Mouse (Mus musculus) intestine, embryonic 16.5 days (tissue): Measurements from ENCODE around the gene Ate1. TPM values are rescaled to one million over a fixed set of nuclear protein-coding genes. Genes with fewer than 3 reads are reported as not detected.

ENCODE experiments used
- ATAC-seq: fragments of 200-750 bp; cut with Nextera tagmentation; 2 replicates; pipeline ENCODE4 v1.8.0; 2017; ENCODE audit warnings: moderate TSS enrichment, moderate library complexity
- H3K27ac ChIP-seq: fragments of 300-500 bp; sonication (generic); 2 replicates; pipeline ENCODE4 v1.5.1; 2014; ENCODE audit warnings: mild to moderate bottlenecking, low read length
- H3K27me3 ChIP-seq: fragments of 300-500 bp; sonication (generic); replicated peaks from 2 replicates; pipeline ENCODE4 v1.6.1; 2014; ENCODE audit warnings: low read length, control low read depth, mixed read lengths; ENCODE audit not compliant: control insufficient read depth, insufficient read depth
- H3K36me3 ChIP-seq: fragments of 300-500 bp; sonication (generic); 2 replicates; pipeline ENCODE4 v1.6.1; 2014; ENCODE audit warnings: low read length, control low read depth; ENCODE audit not compliant: control insufficient read depth, insufficient read depth
- H3K4me1 ChIP-seq: fragments of 300-500 bp; sonication (generic); 2 replicates; pipeline ENCODE4 v1.6.1; 2014; ENCODE audit warnings: low read length, control low read depth, mixed read lengths; ENCODE audit not compliant: control insufficient read depth, insufficient read depth
- H3K4me2 ChIP-seq: fragments of 300-500 bp; sonication (generic); 2 replicates; pipeline ENCODE4 v1.6.1; 2014; ENCODE audit warnings: low read depth, low read length, control low read depth
- H3K4me3 ChIP-seq: fragments of 300-500 bp; sonication (generic); 2 replicates; pipeline ENCODE4 v1.5.1; 2014; ENCODE audit warnings: mild to moderate bottlenecking, low read length
- H3K9ac ChIP-seq: fragments of 300-500 bp; sonication (generic); 2 replicates; pipeline ENCODE4 v1.6.1; 2014; ENCODE audit warnings: low read depth, low read length
- H3K9me3 ChIP-seq: fragments of 300-500 bp; sonication (generic); 2 replicates; pipeline ENCODE4 v1.6.1; 2016; ENCODE audit warnings: low read length, control low read depth; ENCODE audit not compliant: control insufficient read depth
- WGBS: fragments of 180-500 bp; shearing (Covaris S2); extraction: QIAGEN DNeasy Blood & Tissue Kit; methylation state at CpG from one replicate; pipeline ENCODE4 v1.1.7; 2014; 5-methylcytosine and 5-hydroxymethylcytosine counted together
- polyA plus RNA-seq: library from polyadenylated mRNA; unstranded; fragments of >200 nt; fragmentation: Nextera tagmentation; extraction: Ambion mirVana; gene quantifications from 2 replicates; pipeline ENCODE4 v1.2.1, GENCODE M21; 2015

Gene Ate1
- polyA plus RNA-seq, 1 experiment from 2014 or later, result 46.1 TPM

GRCm38 (mm10) chr7:130386308-130386707 lies 133.9 kb downstream of the Ate1 start:
- Histone ChIP-seq H3K4me2 (no peak overlapping the region), H3K4me1 (no peaks in the 10 kb centered on the region), H3K27me3 (no peaks in the 10 kb centered on the region), H3K27ac (no peak overlapping the region), H3K4me3 (no peak overlapping the region), H3K36me3 (no peaks in the 10 kb centered on the region), H3K9ac (no peak overlapping the region), H3K9me3 (no peaks in the 10 kb centered on the region)
- ATAC-seq, result no peak
- WGBS, result 73% methylated on average over 3 of the region's 3 CpGs

- ATAC-seq, result no peak
- Histone ChIP-seq H3K36me3 (no peaks in the 10 kb centered on the region), H3K9me3 (no peaks in the 10 kb centered on the region), H3K4me1 (no peaks in the 10 kb centered on the region), H3K27ac (no peak overlapping the region), H3K4me2 (no peak overlapping the region), H3K27me3 (no peaks in the 10 kb centered on the region), H3K4me3 (no peak overlapping the region), H3K9ac (no peak overlapping the region)
- WGBS, result 86% methylated on average over 8 of the region's 8 CpGs
Observed at GRCm38 (mm10) chr7:130385732-130386294, 134.4 kb downstream of the Ate1 start.

- Histone ChIP-seq H3K4me1 (no peaks in the 10 kb centered on the region), H3K4me2 (no peak overlapping the region), H3K4me3 (no peak overlapping the region), H3K9ac (no peak overlapping the region), H3K9me3 (no peaks in the 10 kb centered on the region), H3K36me3 (no peaks in the 10 kb centered on the region), H3K27ac (no peak overlapping the region), H3K27me3 (no peaks in the 10 kb centered on the region)
- 95% methylated on average over 13 of the region's 13 CpGs for WGBS
- ATAC-seq, result no peak
Observed at GRCm38 (mm10) chr7:130382126-130382525, 138.0 kb downstream of the Ate1 start.

DNA sequence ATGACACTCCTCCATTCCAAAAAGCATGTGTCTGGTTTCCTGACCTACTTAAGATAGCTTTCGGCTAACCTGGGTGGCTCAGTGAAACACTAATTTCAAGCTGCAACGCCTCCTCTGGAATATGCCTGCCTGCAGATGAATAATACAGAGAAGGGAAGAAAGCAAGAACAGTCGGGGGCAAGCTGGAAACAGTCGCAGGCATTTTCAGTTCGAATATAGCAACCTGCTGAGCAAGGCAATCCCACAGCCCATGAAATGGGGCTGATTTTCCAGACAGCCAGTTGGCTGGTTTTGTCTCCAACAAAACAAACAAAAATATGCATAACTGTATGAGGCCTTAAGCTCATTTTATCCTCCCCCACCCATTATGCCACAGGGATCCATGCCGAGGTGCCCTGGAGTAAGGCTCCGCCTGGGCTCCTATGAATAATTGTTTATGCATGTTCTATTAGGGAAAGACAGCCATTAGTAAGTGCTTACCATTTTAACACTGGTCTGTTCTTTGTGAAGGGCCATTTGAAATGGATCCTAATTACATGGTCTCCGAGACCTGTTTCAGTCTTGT lies 138.7 kb downstream of the Ate1 start:
- Histone ChIP-seq H3K9ac (no peak overlapping the region), H3K36me3 (no peaks in the 10 kb centered on the region), H3K4me1 (no peaks in the 10 kb centered on the region), H3K27ac (no peak overlapping the region), H3K9me3 (no peaks in the 10 kb centered on the region), H3K4me3 (no peak overlapping the region), H3K4me2 (no peak overlapping the region), H3K27me3 (no peaks in the 10 kb centered on the region)
- ATAC-seq, result no peak
- WGBS, result 84% methylated on average over 8 of the region's 8 CpGs

DNA sequence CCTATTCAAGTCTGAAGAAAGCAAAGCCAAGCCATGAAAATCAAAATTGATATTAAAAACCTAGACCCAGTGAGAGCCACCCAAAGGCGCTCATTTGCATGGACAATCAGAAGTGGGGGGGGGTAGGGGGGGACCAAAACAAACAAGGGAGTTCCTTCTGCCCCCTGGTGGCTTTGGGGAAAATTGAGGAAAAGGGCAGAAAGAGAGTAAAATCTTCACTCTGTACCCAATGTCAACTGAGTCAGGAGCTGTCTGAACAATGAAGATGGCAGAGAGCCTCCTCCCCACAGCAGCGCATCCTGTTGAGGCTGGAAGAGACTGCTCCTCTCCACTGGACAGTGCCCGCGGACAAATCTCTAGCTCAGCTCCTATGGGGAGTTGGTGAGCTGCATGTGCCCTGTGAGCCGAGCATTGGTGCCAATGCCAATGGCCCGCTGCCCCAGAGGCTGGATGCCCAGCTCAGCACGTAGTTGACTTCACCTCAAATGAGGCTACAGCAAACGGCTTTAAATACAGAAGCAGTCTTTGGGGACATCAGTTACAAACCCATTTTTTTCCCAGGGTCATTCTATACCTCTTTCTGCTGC lies 139.3 kb downstream of the Ate1 start:
- Histone ChIP-seq H3K27me3 (no peaks in the 10 kb centered on the region), H3K27ac (no peak overlapping the region), H3K9ac (no peak overlapping the region), H3K36me3 (no peaks in the 10 kb centered on the region), H3K9me3 (no peaks in the 10 kb centered on the region), H3K4me1 (no peaks in the 10 kb centered on the region), H3K4me3 (no peak overlapping the region), H3K4me2 (no peak overlapping the region)
- WGBS, result 84% methylated on average over 8 of the region's 8 CpGs
- no peak for ATAC-seq

DNA sequence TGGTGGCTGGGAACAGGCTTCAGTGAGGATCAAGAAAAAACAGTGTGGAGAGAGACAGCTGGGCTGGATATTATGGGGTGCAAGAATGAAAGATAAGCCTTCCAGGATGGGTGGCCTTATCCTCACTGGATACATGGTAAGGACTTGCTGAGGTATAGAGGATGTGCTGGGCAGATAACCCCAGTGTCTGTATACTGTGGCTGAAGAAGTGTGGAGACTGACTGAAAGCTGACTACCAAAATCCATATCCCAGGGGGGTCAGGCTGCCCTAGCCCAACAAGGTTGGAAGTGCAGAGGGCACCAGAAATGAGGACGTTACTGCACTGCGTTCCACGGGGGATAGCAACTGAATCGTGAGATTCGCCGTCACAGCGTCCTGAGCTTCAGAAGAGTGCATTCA lies 139.8 kb downstream of the Ate1 start:
- Histone ChIP-seq H3K4me1 (no peaks in the 10 kb centered on the region), H3K4me3 (no peak overlapping the region), H3K27ac (no peak overlapping the region), H3K4me2 (no peak overlapping the region), H3K27me3 (no peaks in the 10 kb centered on the region), H3K9me3 (no peaks in the 10 kb centered on the region), H3K36me3 (no peaks in the 10 kb centered on the region), H3K9ac (no peak overlapping the region)
- 90% methylated on average over 7 of the region's 7 CpGs for WGBS
- ATAC-seq, result no peak

GRCm38 (mm10) chr7:130379886-130380285 lies 140.3 kb downstream of the Ate1 start:
- Histone ChIP-seq H3K36me3 (no peaks in the 10 kb centered on the region), H3K4me1 (no peaks in the 10 kb centered on the region), H3K9me3 (no peaks in the 10 kb centered on the region), H3K4me2 (no peak overlapping the region), H3K27ac (no peak overlapping the region), H3K9ac (no peak overlapping the region), H3K27me3 (no peaks in the 10 kb centered on the region), H3K4me3 (no peak overlapping the region)
- ATAC-seq, result no peak
- WGBS, result 88% methylated on average over 5 of the region's 5 CpGs

- WGBS, result 78% methylated on average over 3 of the region's 3 CpGs
Observed at GRCm38 (mm10) chr7:130378308-130378707, 141.9 kb downstream of the Ate1 start.

DNA sequence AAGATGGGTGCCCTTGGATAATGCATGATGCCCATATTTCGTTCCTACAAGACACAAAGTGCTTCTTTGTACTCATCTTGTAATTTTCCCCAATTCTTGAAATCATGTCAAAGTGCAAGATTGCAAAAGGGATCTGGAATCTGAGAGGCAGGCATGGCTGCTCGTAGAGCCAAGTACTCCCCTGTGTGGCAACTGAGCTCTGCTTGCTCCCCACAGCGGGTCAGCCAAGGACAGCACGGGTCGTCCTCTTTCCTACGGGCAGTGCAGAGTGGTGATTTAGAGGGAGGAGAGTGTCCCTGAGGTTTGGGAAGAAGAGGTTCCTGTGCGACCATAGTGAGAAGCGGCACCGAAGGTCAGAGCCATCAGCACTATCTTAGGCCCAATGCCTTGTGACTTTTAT lies 145.9 kb downstream of the Ate1 start:
- no peak overlapping the region for H3K27ac ChIP-seq
- no peaks in the 10 kb centered on the region for H3K27me3 ChIP-seq
- H3K9ac ChIP-seq, result no peak overlapping the region
- no peaks in the 10 kb centered on the region for H3K4me1 ChIP-seq
- 82% methylated on average over 9 of the region's 9 CpGs for WGBS
- no peaks in the 10 kb centered on the region for H3K9me3 ChIP-seq
- ATAC-seq, result no peak
- no peak overlapping the region for H3K4me2 ChIP-seq
- H3K4me3 ChIP-seq, result no peak overlapping the region
- H3K36me3 ChIP-seq, result no peaks in the 10 kb centered on the region

More at GRCm38 (mm10) chr7:130378308-130378707, 141.9 kb downstream of the Ate1 start:
- no peak overlapping the region for H3K4me2 ChIP-seq
- no peaks in the 10 kb centered on the region for H3K4me1 ChIP-seq
- no peaks in the 10 kb centered on the region for H3K36me3 ChIP-seq
- H3K27me3 ChIP-seq, result no peaks in the 10 kb centered on the region
- no peak for ATAC-seq
- H3K9ac ChIP-seq, result no peak overlapping the region
- H3K4me3 ChIP-seq, result no peak overlapping the region
- no peak overlapping the region for H3K27ac ChIP-seq
- H3K9me3 ChIP-seq, result no peaks in the 10 kb centered on the region
